Mouse (Mus musculus) intestine, embryonic 15.5 days (tissue): ENCODE measurements around the gene Cep68. TPM values are rescaled to one million over a fixed set of nuclear protein-coding genes. Genes with fewer than 3 reads are reported as not detected.

Experiments
- ATAC-seq: fragments of 200-750 bp; cut with Nextera tagmentation; 2 replicates; pipeline ENCODE4 v1.8.0; 2017; ENCODE audit warnings: moderate TSS enrichment, moderate library complexity
- H3K27ac ChIP-seq: fragments of 300-500 bp; sonication (generic); 2 replicates; pipeline ENCODE4 v1.5.1; 2015; ENCODE audit warnings: mild to moderate bottlenecking, inconsistent platforms
- H3K27me3 ChIP-seq: fragments of 300-500 bp; sonication (generic); replicated peaks from 2 replicates; pipeline ENCODE4 v1.6.1; 2015; ENCODE audit warnings: inconsistent platforms
- H3K36me3 ChIP-seq: fragments of 300-500 bp; sonication (generic); 2 replicates; pipeline ENCODE4 v1.6.1; 2015; ENCODE audit warnings: inconsistent platforms
- H3K4me1 ChIP-seq: fragments of 300-500 bp; sonication (generic); replicated peaks from 2 replicates; pipeline ENCODE4 v1.6.1; 2015; ENCODE audit warnings: inconsistent platforms
- H3K4me2 ChIP-seq: fragments of 300-500 bp; sonication (generic); replicated peaks from 2 replicates; pipeline ENCODE4 v1.6.1; 2015; ENCODE audit warnings: mild to moderate bottlenecking, inconsistent platforms
- H3K4me3 ChIP-seq: fragments of 300-500 bp; sonication (generic); replicated peaks from 2 replicates; pipeline ENCODE4 v1.5.1; 2015; ENCODE audit warnings: inconsistent platforms
- H3K9ac ChIP-seq: fragments of 300-500 bp; sonication (generic); 2 replicates; pipeline ENCODE4 v1.6.1; 2015; ENCODE audit warnings: inconsistent platforms
- H3K9me3 ChIP-seq: fragments of 300-500 bp; sonication (generic); 2 replicates; pipeline ENCODE4 v1.6.1; 2016; ENCODE audit warnings: inconsistent platforms
- WGBS: fragments of 180-500 bp; shearing (Covaris S2); methylation state at CpG from one replicate; pipeline ENCODE4 v1.1.7; 2015; 5-methylcytosine and 5-hydroxymethylcytosine counted together
- polyA plus RNA-seq: library from polyadenylated mRNA; unstranded; fragments of >200 nt; fragmentation: Nextera tagmentation; extraction: Ambion mirVana; gene quantifications from 2 replicates; pipeline ENCODE4 v1.2.1, GENCODE M21; 2015

The Cep68 gene
- polyA plus RNA-seq, 1 experiment from 2014 or later = 24.5 TPM

DNA sequence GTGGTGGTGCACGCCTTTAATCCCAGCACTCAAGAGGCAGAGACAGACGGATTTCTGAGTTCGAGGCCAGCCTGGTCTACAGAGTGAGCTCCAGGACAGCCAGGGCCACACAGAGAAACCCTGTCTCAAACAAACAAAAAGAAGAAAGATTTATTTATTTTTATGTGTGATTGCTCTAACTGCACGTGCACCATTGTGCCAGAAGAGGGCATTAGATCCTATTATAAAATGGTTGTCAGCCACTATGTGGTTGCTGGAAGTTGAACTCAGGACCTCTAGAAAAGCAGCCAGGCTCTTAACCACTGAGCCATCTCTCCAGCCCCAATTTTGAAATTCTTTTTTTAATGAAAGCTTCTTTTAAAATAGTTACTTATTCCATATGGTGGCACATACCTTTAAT is 32.8 kb downstream of the Cep68 start:
- no peak overlapping the region for H3K4me2 ChIP-seq
- no peak for ATAC-seq
- 82% methylated on average over 4 of the region's 4 CpGs for WGBS
- H3K4me1 ChIP-seq = no peaks in the 10 kb centered on the region
- no peak overlapping the region for H3K27ac ChIP-seq
- H3K4me3 ChIP-seq = no peak overlapping the region
- H3K9ac ChIP-seq = no peak overlapping the region
- no peaks in the 10 kb centered on the region for H3K9me3 ChIP-seq
- no peaks in the 10 kb centered on the region for H3K27me3 ChIP-seq
- H3K36me3 ChIP-seq = peaks cover 8% of the 10 kb centered on the region; the same call in 1 of the 2 replicates

DNA sequence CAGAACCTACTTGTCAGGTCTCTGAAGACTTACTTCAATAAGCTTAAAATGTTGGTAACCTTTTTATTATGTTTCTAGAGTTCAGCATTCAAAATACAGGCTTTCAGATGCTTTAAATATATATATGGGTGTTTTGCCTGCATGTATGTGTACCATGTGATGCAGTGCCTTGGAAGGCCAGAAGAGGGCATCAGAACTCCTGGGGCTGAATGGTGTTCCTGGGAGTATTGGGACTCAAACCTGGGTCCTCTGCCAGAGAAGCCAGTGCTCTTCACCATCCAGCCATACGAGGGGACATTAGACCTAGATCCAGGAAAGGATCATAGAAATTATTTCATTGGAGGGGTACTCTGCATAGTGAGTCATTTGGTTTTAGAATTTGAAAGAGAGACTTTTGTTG is 34.5 kb downstream of the Cep68 start:
- no peaks in the 10 kb centered on the region for H3K9me3 ChIP-seq
- no peaks in the 10 kb centered on the region for H3K27me3 ChIP-seq
- H3K4me1 ChIP-seq = no peaks in the 10 kb centered on the region
- ATAC-seq = 0 out of 2 replicates have a peak, but pooled peaks have one; percentile 21
- no peak overlapping the region for H3K27ac ChIP-seq
- no peak overlapping the region for H3K4me2 ChIP-seq
- WGBS = 97% methylated on average over 1 of the region's 1 CpGs
- H3K4me3 ChIP-seq = no peak overlapping the region
- H3K9ac ChIP-seq = no peak overlapping the region
- H3K36me3 ChIP-seq = peaks cover 8% of the 10 kb centered on the region; the same call in 1 of the 2 replicates

DNA sequence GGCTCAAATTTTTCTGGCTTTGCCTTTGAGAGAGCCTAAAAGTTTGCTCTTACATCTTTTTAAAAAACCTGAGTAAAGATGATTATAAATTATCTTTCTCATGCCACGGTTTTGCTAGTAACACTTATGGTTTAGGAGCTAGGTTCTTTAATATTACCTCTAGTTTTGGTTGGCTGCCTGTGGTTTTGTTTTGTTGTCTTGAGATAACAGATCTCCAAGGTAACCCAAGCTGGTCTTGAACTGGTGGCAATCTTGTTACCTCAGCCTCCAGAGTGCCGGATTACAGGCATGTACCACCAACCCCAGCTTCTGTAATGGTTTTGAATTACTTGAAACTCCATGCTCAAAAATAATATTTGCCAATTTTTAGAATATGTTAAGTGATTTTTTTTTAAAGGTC is 37.4 kb downstream of the Cep68 start:
- no peak for ATAC-seq
- 74% methylated on average over 2 of the region's 2 CpGs for WGBS
- no peaks in the 10 kb centered on the region for H3K27me3 ChIP-seq
- 0 out of 2 replicates have a peak, but pooled peaks cover under 1% of the 10 kb centered on the region for H3K4me1 ChIP-seq
- H3K27ac ChIP-seq = no peak overlapping the region
- no peak overlapping the region for H3K4me2 ChIP-seq
- no peak overlapping the region for H3K9ac ChIP-seq
- H3K36me3 ChIP-seq = no peaks in the 10 kb centered on the region
- H3K9me3 ChIP-seq = no peaks in the 10 kb centered on the region
- H3K4me3 ChIP-seq = no peak overlapping the region

DNA sequence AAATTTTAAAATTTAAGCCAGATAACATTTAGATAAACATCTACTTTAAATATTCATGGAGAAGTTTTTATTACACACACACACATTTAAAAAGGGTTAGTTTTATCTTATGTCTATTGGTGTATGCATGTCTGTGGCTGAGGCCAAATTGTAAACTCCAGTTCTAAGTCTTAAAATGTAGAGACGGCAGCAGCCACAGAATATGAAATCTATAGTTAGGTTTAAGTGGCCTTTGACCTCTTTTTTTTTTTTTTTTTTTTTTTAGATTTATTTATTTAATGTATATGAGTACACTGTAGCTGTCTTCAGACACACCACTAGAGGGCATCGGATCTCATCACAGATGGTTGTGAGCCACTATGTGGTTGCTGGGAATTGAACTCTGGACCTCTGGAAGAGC is 41.6 kb downstream of the Cep68 start:
- Histone ChIP-seq H3K27me3 (no peaks in the 10 kb centered on the region), H3K27ac (no peak overlapping the region), H3K9ac (no peak overlapping the region), H3K36me3 (no peaks in the 10 kb centered on the region), H3K4me3 (no peak overlapping the region), H3K4me1 (peaks cover 17% of the 10 kb centered on the region), H3K4me2 (no peak overlapping the region), H3K9me3 (no peaks in the 10 kb centered on the region)
- no peak for ATAC-seq
- 69% methylated on average over 2 of the region's 2 CpGs for WGBS

DNA sequence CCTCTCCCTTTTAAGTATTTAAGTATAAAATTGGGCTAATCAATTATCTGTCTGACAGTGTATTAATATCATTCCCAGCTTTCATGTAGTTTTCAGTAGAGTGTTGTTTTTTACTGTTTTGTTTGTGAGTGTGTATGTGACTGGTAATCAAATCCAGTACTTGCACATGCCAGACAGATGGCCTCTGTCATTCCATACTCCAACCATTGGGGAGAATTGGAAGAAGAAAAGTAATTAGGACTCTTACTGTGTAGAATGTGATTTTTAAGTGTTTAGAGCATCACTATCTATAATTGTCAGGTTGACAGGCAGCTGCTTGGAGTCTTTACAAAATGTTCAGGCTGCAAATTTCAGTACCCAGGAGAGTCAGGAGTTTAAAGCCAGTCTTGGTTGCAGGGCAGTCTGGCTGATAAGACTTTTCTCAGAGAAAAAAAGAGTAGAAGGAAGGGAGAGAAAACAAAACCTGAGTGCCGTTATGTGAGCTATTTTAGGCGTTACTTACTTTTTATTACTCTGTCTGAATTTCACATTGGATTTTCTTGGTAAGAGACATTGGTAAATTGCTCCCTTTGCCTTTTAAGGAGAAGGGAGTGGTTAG is 42.5 kb downstream of the Cep68 start:
- no peaks in the 10 kb centered on the region for H3K36me3 ChIP-seq
- no peak overlapping the region for H3K9ac ChIP-seq
- no peaks in the 10 kb centered on the region for H3K27me3 ChIP-seq
- 40% methylated on average over 2 of the region's 2 CpGs for WGBS
- no peak overlapping the region for H3K4me2 ChIP-seq
- H3K9me3 ChIP-seq = no peaks in the 10 kb centered on the region
- peaks cover 17% of the 10 kb centered on the region for H3K4me1 ChIP-seq
- H3K4me3 ChIP-seq = no peak overlapping the region
- no peak for ATAC-seq
- H3K27ac ChIP-seq = no peak overlapping the region

DNA sequence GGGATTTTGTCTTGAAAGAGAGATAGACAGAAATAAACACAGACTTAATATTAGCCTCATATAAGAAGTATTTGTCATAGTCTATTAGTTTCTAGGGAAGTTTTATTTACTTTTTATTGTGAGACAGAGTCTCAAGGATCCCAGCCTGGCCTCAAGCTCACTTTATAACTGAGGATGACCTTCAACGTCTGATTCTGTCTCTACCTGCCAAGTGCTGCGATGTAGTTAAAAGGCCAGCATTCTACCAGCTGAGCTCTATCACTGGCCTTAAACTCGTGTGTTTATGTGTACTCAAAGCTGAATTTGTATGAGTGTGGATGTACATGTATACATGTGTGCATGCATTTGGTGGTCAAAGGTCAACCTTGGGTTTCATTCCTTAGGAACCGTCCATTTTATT is 43.7 kb downstream of the Cep68 start:
- Histone ChIP-seq H3K4me2 (peak overlapping the region; percentile 30), H3K27me3 (no peaks in the 10 kb centered on the region), H3K4me3 (no peak overlapping the region), H3K9me3 (no peaks in the 10 kb centered on the region), H3K4me1 (peaks cover 17% of the 10 kb centered on the region), H3K9ac (no peak overlapping the region), H3K36me3 (no peaks in the 10 kb centered on the region), H3K27ac (peak overlapping the region; percentile 11; the same call in 1 of the 2 replicates)
- ATAC-seq = no peak
- WGBS = 54% methylated on average over 4 of the region's 4 CpGs

DNA sequence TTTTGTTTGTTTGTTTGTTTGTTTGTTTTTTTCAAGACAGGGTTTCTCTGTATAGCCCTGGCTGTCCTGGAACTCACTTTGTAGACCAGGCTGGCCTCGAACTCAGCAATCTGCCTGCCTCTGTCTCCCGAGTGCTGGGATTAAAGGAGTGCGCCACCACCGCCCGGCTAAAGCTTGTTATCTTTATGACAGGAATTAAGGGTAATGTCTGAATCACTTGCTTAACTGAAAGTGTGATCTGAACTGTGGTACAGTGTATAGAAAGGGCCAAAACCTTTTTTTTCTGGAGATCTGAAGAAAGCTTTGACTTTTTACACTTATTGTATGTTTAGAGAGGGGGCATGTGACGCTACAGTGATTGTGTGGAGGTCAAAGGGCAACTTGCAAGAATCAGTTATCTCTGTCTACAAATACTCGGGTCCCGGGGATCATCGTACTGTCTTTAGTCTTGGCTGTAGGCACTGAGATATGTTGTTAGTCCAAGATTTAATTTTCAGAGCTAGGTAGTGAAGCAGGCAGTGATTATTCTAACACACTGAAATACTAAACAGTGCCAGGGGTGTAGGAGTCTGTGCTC is 44.3 kb downstream of the Cep68 start:
- Histone ChIP-seq H3K36me3 (no peaks in the 10 kb centered on the region), H3K4me1 (peaks cover 17% of the 10 kb centered on the region), H3K27ac (peak overlapping the region; percentile 11; the same call in 1 of the 2 replicates), H3K27me3 (no peaks in the 10 kb centered on the region), H3K4me2 (peak overlapping the region; percentile 30), H3K4me3 (no peak overlapping the region), H3K9me3 (no peaks in the 10 kb centered on the region), H3K9ac (no peak overlapping the region)
- 44% methylated on average over 9 of the region's 9 CpGs for WGBS
- no peak for ATAC-seq

DNA sequence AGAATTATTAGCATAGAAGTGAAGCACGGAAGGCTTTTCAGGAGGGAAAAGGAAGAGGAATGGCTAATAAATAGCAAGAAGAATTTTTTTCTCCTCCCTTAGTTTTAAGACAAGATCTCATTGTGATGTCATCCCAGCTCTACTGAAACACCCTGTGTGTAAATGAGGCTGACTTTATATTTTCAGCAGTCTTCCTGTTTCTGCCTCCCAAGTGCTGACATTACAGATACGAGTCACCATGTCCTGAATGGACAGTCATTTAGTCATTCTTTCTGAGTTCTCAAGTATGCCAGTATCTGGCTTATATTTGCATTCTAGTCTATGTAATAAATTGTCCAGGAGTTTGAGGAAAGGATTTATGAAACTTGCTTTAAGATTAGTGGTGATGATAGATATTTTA is 44.9 kb downstream of the Cep68 start:
- Histone ChIP-seq H3K27me3 (no peaks in the 10 kb centered on the region), H3K4me1 (peaks cover 17% of the 10 kb centered on the region), H3K36me3 (no peaks in the 10 kb centered on the region), H3K9ac (no peak overlapping the region), H3K4me2 (0 out of 2 replicates have a peak overlapping the region, but pooled peaks have one; percentile 66), H3K4me3 (no peak overlapping the region), H3K27ac (no peak overlapping the region), H3K9me3 (no peaks in the 10 kb centered on the region)
- 59% methylated on average over 2 of the region's 2 CpGs for WGBS
- ATAC-seq = no peak

DNA sequence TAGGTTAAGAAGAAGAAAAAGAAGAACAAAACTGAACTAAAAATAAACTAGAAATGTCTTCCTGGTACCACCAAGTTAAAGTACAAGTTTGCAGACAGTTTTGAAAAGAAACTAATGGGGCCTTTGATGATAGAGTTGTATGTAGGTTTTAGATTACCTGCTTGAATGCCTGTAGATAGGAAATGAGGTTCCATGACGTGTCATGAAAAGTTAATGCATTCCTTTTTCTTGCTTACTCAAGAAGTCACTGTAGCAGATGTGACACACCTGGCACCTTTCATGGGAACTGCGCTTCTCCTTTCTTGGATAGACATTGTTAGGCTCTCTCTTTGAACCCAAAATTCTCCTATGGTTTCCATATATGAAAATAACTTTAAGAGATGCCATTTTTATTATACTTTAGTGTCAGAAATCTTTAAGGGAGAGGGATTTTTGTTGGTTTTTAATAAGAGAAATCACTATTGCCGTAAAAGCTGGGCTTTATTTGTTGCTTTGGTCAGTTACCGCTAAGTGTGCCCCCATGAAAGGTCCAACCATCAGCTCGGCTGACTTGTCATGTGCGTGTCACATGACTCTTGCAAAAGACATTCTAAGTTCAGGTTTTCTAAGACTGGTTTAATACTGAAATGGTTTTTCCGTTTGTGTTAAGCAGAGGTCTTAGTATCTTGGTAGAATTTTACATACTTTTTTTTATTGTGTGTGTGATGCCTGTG is 46.8 kb downstream of the Cep68 start:
- Histone ChIP-seq H3K4me1 (peaks cover 17% of the 10 kb centered on the region), H3K4me2 (peak overlapping the region; percentile 66), H3K9ac (peak overlapping the region; percentile 99), H3K27me3 (no peaks in the 10 kb centered on the region), H3K9me3 (no peaks in the 10 kb centered on the region), H3K4me3 (peak overlapping the region; percentile 100), H3K27ac (no peak overlapping the region), H3K36me3 (no peaks in the 10 kb centered on the region)
- no peak for ATAC-seq
- 34% methylated on average over 7 of the region's 7 CpGs for WGBS

DNA sequence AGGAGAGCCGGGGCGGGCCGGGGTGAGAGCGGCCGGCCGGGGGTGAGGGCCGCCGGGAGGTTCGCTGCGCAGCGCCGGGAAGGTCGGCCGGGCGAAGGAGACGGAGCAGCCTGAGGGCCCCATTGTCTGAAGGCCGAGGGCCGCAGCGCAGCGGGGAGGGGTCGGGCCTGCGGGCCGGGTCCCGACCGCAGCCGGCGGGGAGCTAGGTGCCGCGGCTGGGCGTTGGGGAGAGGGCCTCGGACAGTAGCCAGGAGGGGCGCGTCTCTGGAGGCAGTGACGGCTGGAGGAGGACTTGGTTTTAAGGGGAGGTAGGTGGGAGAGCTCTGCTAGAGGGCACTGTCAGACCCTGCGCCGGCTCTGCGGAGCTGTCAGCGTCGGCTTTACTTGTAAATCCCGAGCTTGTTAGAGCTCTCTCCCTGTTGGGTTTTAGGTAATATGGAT is 47.5 kb downstream of the Cep68 start:
- H3K27ac ChIP-seq = peak overlapping the region; percentile 95
- H3K9ac ChIP-seq = peak overlapping the region; percentile 99
- H3K9me3 ChIP-seq = no peaks in the 10 kb centered on the region
- WGBS = under 1% methylated on average over 40 of the region's 40 CpGs
- peak; percentile 37 for ATAC-seq
- H3K27me3 ChIP-seq = no peaks in the 10 kb centered on the region
- H3K4me3 ChIP-seq = peak overlapping the region; percentile 100
- H3K4me1 ChIP-seq = peaks cover 15% of the 10 kb centered on the region
- peak overlapping the region; percentile 66 for H3K4me2 ChIP-seq
- H3K36me3 ChIP-seq = no peaks in the 10 kb centered on the region

DNA sequence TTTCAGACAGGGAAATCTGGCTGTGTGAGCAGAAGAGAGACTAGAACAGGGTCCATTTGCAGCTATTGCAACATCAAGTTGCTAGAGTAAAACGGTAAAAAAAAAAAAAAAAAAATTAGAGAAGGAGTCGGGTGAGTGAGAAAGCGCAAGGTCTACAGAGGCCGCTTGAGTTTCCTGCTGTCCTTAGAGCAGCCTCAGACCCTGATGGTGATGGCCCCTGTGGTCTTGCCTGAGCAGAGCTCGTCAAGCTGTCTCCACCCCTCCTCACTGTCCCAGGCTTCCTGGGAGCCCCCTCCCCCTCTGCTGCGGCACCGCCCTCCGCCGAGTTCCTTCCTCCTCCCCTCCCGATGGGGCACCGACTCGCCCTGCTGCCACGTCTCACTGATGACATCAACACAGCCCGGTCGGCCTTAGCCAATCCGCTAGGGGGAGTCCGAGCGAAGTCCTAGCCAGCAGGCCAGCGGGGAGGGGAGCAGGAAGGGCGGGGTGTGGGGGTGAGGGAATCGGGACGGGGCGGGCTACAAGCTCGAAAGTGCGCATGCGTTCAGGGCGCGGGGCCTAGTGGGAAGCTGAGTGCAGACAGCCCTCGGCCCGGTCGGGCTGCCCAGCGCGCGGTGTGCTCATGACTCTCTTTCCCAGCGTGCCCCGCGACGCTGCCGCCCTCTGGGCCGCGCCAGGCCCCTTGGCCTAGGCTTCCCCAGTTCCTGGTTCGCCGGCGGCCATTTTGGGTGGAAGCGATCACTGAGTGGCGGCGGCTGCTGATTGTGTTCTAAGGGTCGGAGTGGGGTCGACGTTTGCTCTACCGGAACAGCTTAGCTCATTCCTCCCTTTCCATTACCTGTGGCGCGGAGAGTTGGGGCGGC is 48.3 kb downstream of the Cep68 start, which contains the start of gene Rab1a:
Rab1a (plus strand) TSS at position 720 of the 863 bp plus-strand sequence.
- WGBS = 0% methylated on average over 54 of the region's 54 CpGs
- Histone ChIP-seq H3K27ac (peak within 1 kb of the TSS; percentile 95), H3K9me3 (no peaks in the 10 kb centered on the region), H3K4me1 (peaks cover 10% of the 10 kb centered on the region), H3K27me3 (no peaks in the 10 kb centered on the region), H3K36me3 (no peaks in the 10 kb centered on the region), H3K4me2 (peak within 1 kb of the TSS; percentile 66), H3K4me3 (peak within 1 kb of the TSS; percentile 100), H3K9ac (peak within 1 kb of the TSS; percentile 99)
- ATAC-seq = peak; percentile 97
